8 mouse cellular contexts compared by ENCODE assay signal in the genomic region with DNA sequence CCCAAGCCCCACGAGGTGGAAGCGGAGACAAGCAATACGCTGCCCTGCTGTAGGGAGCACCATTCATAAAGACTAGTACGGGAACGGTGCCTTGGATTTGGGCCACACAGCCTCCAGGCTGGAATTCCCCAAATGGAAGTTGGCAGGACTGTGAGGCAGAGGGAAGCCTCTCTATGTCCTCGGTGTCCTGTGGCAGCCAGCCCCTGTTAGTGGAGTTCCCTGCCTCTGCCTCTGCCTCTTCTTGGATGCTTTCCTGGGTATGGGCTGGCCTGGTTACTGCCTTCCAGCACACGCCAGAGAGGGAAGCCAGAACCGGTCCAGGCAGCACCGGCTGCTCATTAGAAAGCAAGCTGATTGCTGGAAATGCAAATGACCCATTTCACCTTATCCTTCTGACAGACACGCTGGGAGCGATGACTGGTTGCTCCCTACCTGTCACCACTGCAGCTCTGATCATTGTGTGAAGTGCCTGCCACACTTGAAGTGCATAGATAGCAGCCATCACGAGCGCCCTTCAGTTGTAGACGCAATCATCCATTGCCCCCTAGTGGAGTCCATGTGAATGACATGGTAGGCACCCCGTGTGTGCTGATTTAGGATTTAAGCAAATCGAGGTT. TPM values are rescaled to one million over a fixed set of nuclear protein-coding genes. Genes with fewer than 3 reads are reported as not detected.
A peak's percentile ranks its signal among the peaks of the same experiment; 100 is the strongest.
DNase-seq lines count a peak whose midpoint lies in the region; ATAC-seq and TF ChIP-seq lines count a peak whose summit lies in the region.

No protein-coding gene starts in this region.

- H3K27ac ChIP-seq in heart, embryonic 11.5 days (ENCODE audit: low read depth, low read length): 0 out of 2 replicates have a peak overlapping the region, but pooled peaks have one; percentile 29
- peak overlapping the region; percentile 28; the same call in 1 of the 2 replicates for H3K27ac ChIP-seq in kidney, embryonic 15.5 days
- H3K27ac ChIP-seq in limb, embryonic 15.5 days: peak overlapping the region; percentile 74
- H3K27ac ChIP-seq in stomach, embryonic 14.5 days (ENCODE audit: low read length): peak overlapping the region; percentile 52; the same call in 1 of the 2 replicates

- H3K4me3 ChIP-seq in C2C12 (ENCODE audit: insufficient read depth, poor library complexity, severe bottlenecking): no peak overlapping the region
- peak overlapping the region; percentile 25; the same call in 1 of the 2 replicates for H3K4me3 ChIP-seq in heart, embryonic 11.5 days (ENCODE audit: low read depth, low read length)
- no peak overlapping the region for H3K4me3 ChIP-seq in kidney, embryonic 15.5 days (replicated peaks)
- H3K4me3 ChIP-seq in limb, embryonic 15.5 days: peak overlapping the region; percentile 19; the same call in 1 of the 2 replicates
- H3K4me3 ChIP-seq in stomach, embryonic 14.5 days (ENCODE audit: low read depth, low read length): no peak overlapping the region

- H3ac ChIP-seq in C2C12 (ENCODE audit: control insufficient read depth, insufficient read length, low read depth): no peak overlapping the region

- peak; percentile 83 for ATAC-seq in erythroblast, adult 5-6 weeks (replicated peaks; ENCODE audit: low FRiP score, poor library complexity, severe bottlenecking)
- peak; percentile 64; the same call in 1 of the 2 replicates for ATAC-seq in heart, embryonic 11.5 days (replicated peaks; ENCODE audit: insufficient number of reproducible peaks, low FRiP score, low TSS enrichment)
- peak; percentile 48; the same call in 1 of the 2 replicates for ATAC-seq in kidney, embryonic 15.5 days (replicated peaks; ENCODE audit: low FRiP score)
- ATAC-seq in limb, embryonic 15.5 days (ENCODE audit: insufficient number of reproducible peaks, low FRiP score, low TSS enrichment, low read depth): peak; percentile 78
- ATAC-seq in stomach, embryonic 14.5 days (ENCODE audit: insufficient number of reproducible peaks, insufficient read depth, low FRiP score, low read depth): no peak; the same call in 1 of the 2 replicates

- H3K36me3 ChIP-seq in C2C12 (ENCODE audit: control insufficient read depth, insufficient read depth): no peaks in the 10 kb centered on the region
- H3K36me3 ChIP-seq in heart, embryonic 11.5 days (ENCODE audit: control insufficient read depth, insufficient read depth, low read length): no peaks in the 10 kb centered on the region
- no peaks in the 10 kb centered on the region for H3K36me3 ChIP-seq in kidney, embryonic 15.5 days
- no peaks in the 10 kb centered on the region for H3K36me3 ChIP-seq in limb, embryonic 15.5 days
- H3K36me3 ChIP-seq in stomach, embryonic 14.5 days (ENCODE audit: control insufficient read depth, insufficient read depth, low read length): no peaks in the 10 kb centered on the region

- H3K4me1 ChIP-seq in heart, embryonic 11.5 days (ENCODE audit: control insufficient read depth, insufficient read depth, low read length): peaks cover 17% of the 10 kb centered on the region
- H3K4me1 ChIP-seq in kidney, embryonic 15.5 days: peaks cover 39% of the 10 kb centered on the region
- peaks cover 32% of the 10 kb centered on the region for H3K4me1 ChIP-seq in limb, embryonic 15.5 days
- peaks cover 6% of the 10 kb centered on the region; the same call in 1 of the 2 replicates for H3K4me1 ChIP-seq in stomach, embryonic 14.5 days (ENCODE audit: control insufficient read depth, insufficient read depth, low read length)

- H3K4me2 ChIP-seq in heart, embryonic 11.5 days: peak overlapping the region; percentile 57
- H3K4me2 ChIP-seq in kidney, embryonic 15.5 days: peak overlapping the region; percentile 30
- peak overlapping the region; percentile 44 for H3K4me2 ChIP-seq in limb, embryonic 15.5 days
- H3K4me2 ChIP-seq in stomach, embryonic 14.5 days (replicated peaks; ENCODE audit: low read depth, low read length): no peak overlapping the region; the same call in 1 of the 2 replicates

- peak; percentile 76 for TF ChIP-seq CTCF in C2C12 (IDR thresholded peaks at IDR 0.05; ENCODE audit: control insufficient read depth, insufficient read depth, insufficient read length)

- no peak overlapping the region for H3K9ac ChIP-seq in heart, embryonic 11.5 days (ENCODE audit: low read depth, low read length)
- H3K9ac ChIP-seq in kidney, embryonic 15.5 days: no peak overlapping the region
- no peak overlapping the region for H3K9ac ChIP-seq in limb, embryonic 15.5 days
- no peak overlapping the region for H3K9ac ChIP-seq in stomach, embryonic 14.5 days (replicated peaks; ENCODE audit: low read depth, low read length)

- DNase-seq in brain, adult 2 months (ENCODE audit: low read depth, low spot score): peak; percentile 97
- peak; percentile 93 for DNase-seq in naive thymus-derived CD4-positive, alpha-beta T cell, adult 2 months (ENCODE audit: low read depth)

- WGBS in heart, embryonic 11.5 days (ENCODE audit: insufficient replicate concordance): 18% methylated on average over 16 of the region's 16 CpGs
- WGBS in kidney, embryonic 15.5 days: 30% methylated on average over 16 of the region's 16 CpGs
- WGBS in limb, embryonic 15.5 days: 9% methylated on average over 16 of the region's 16 CpGs
- 18% methylated on average over 16 of the region's 16 CpGs for WGBS in stomach, embryonic 14.5 days

- no peaks in the 10 kb centered on the region for H3K27me3 ChIP-seq in C2C12 (ENCODE audit: control insufficient read depth, insufficient read depth, insufficient read length)
- H3K27me3 ChIP-seq in heart, embryonic 11.5 days (ENCODE audit: control insufficient read depth, insufficient read depth, low read length): no peaks in the 10 kb centered on the region
- no peaks in the 10 kb centered on the region for H3K27me3 ChIP-seq in kidney, embryonic 15.5 days
- no peaks in the 10 kb centered on the region for H3K27me3 ChIP-seq in limb, embryonic 15.5 days
- no peaks in the 10 kb centered on the region for H3K27me3 ChIP-seq in stomach, embryonic 14.5 days (ENCODE audit: control insufficient read depth, insufficient read depth, low read length)

- no peaks in the 10 kb centered on the region for H3K79me3 ChIP-seq in C2C12 (ENCODE audit: low read depth)

- H3K79me2 ChIP-seq in C2C12 (ENCODE audit: control insufficient read depth, insufficient read depth): no peaks in the 10 kb centered on the region

- H3K9me3 ChIP-seq in heart, embryonic 11.5 days (replicated peaks; ENCODE audit: control insufficient read depth, low read length): no peaks in the 10 kb centered on the region
- H3K9me3 ChIP-seq in kidney, embryonic 15.5 days (replicated peaks): no peaks in the 10 kb centered on the region
- no peaks in the 10 kb centered on the region for H3K9me3 ChIP-seq in limb, embryonic 15.5 days
- no peaks in the 10 kb centered on the region for H3K9me3 ChIP-seq in stomach, embryonic 14.5 days (ENCODE audit: control insufficient read depth, low read depth, low read length)

TF ChIP-seq in C2C12, 6 proteins besides CTCF, POLR2A, EP300 and RAD21:
- TF ChIP-seq MYOD1 (IDR thresholded peaks at IDR 0.05; ENCODE audit: control insufficient read depth, insufficient read length, low read depth): no peak
- TF ChIP-seq MYOG (IDR thresholded peaks at IDR 0.05; ENCODE audit: control insufficient read depth, extremely low read depth, insufficient read length): no peak
- no peak for TF ChIP-seq USF1 (IDR thresholded peaks at IDR 0.05; ENCODE audit: low read depth)
- TF ChIP-seq CEBPB (IDR thresholded peaks at IDR 0.05; ENCODE audit: low read depth): no peak
- TF ChIP-seq MAX (IDR thresholded peaks at IDR 0.05): peak; percentile 60

RNA-seq across cellular contexts. Expression of a gene that starts 4.1 kb away (rescaled TPM):
- polyA plus RNA-seq in C2C12 (2012; fragmentation: generic; extraction: Trizol): 0.29 TPM
- not detected in 2 replicates for total RNA-seq in erythroblast, adult 5-6 weeks (2015; ENCODE audit: low replicate concordance)
- not detected in 2 replicates for total RNA-seq in erythroblast, adult 5-6 weeks (2017; ENCODE audit: low replicate concordance)
- polyA plus RNA-seq in heart, embryonic 11.5 days (2014; fragmentation: Nextera tagmentation; extraction: Ambion mirVana): 0.09 TPM in 1 of 2 replicates, not detected in the other
- not detected in 2 replicates for polyA plus RNA-seq in kidney, embryonic 15.5 days (2015; fragmentation: Nextera tagmentation; extraction: Ambion mirVana)
- 0.19 and 0.46 TPM in 2 replicates for polyA plus RNA-seq in limb, embryonic 15.5 days (2015; fragmentation: Nextera tagmentation; extraction: Ambion mirVana)
- not detected in 2 replicates for polyA plus RNA-seq in stomach, embryonic 14.5 days (2014; fragmentation: Nextera tagmentation; extraction: Ambion mirVana)

Comparison
In these comparisons a context has a peak if more than half of its experiments do, and no peak if none do; other contexts are left out.
1. H3K4me3 ChIP-seq: peak in heart, embryonic 11.5 days (single experiment) and limb, embryonic 15.5 days (single experiment); none in C2C12 (single experiment), kidney, embryonic 15.5 days (single experiment) and stomach, embryonic 14.5 days (single experiment).
2. Peak in every context shown above with its lines, with median percentiles within 50 percentile points of each other: H3K27ac ChIP-seq.